ENCODE assay signal across 7 mouse cellular contexts in genomic region chr15:82165332-82166239, GRCm38 (mm10). TPM values are rescaled to one million over a fixed set of nuclear protein-coding genes. Genes with fewer than 3 reads are reported as not detected.
A peak's percentile ranks its signal among the peaks of the same experiment; 100 is the strongest.
DNase-seq lines count a peak whose midpoint lies in the region; ATAC-seq and TF ChIP-seq lines count a peak whose summit lies in the region.

No protein-coding gene starts in this region.

- WGBS in cerebellum, adult 2 months, result 49% methylated on average over 8 of the region's 8 CpGs
- WGBS in hindbrain, embryonic 16.5 days, result 53% methylated on average over 8 of the region's 8 CpGs
- 18% methylated on average over 8 of the region's 8 CpGs for WGBS in small intestine, adult 2 months

- H3K4me3 ChIP-seq in cerebellum, adult 2 months (replicated peaks; ENCODE audit: insufficient read depth, low read depth, low read length), result no peak overlapping the region
- no peak overlapping the region for H3K4me3 ChIP-seq in hindbrain, embryonic 16.5 days (ENCODE audit: low read length)
- H3K4me3 ChIP-seq in small intestine, adult 2 months (ENCODE audit: low read depth, low read length), result no peak overlapping the region

- no peaks in the 10 kb centered on the region for H3K9me3 ChIP-seq in hindbrain, embryonic 16.5 days (ENCODE audit: control insufficient read depth, low read length)

- peak; percentile 91 for TF ChIP-seq CTCF in Patski (IDR thresholded peaks at IDR 0.05)
- peak; percentile 87 for TF ChIP-seq CTCF in cerebellum, adult 2 months (IDR thresholded peaks at IDR 0.05; ENCODE audit: borderline replicate concordance, insufficient read depth, low read depth, low read length)
- TF ChIP-seq CTCF in small intestine, adult 2 months (IDR thresholded peaks at IDR 0.05; ENCODE audit: extremely low read depth, insufficient read length, insufficient replicate concordance, low read depth, low read length), result peak; percentile 89; the same call in 1 of the 2 replicates

- peaks cover 26% of the 10 kb centered on the region for H3K4me1 ChIP-seq in cerebellum, adult 2 months (ENCODE audit: control insufficient read depth, insufficient read depth, low read length)
- peaks cover 35% of the 10 kb centered on the region for H3K4me1 ChIP-seq in hindbrain, embryonic 16.5 days (ENCODE audit: control insufficient read depth, insufficient read depth, low read depth, low read length)
- peaks cover 34% of the 10 kb centered on the region for H3K4me1 ChIP-seq in small intestine, adult 2 months (ENCODE audit: control insufficient read depth, insufficient read depth, insufficient read length, low read length)

- no peak overlapping the region for H3K27ac ChIP-seq in cerebellum, adult 2 months (ENCODE audit: insufficient read depth, low read length)
- H3K27ac ChIP-seq in hindbrain, embryonic 16.5 days (ENCODE audit: low read depth, low read length), result no peak overlapping the region
- peak overlapping the region; percentile 96 for H3K27ac ChIP-seq in small intestine, adult 2 months (ENCODE audit: insufficient read depth, low read depth, low read length)

- ATAC-seq in Patski, result no peak
- ATAC-seq in hindbrain, embryonic 16.5 days, result 0 out of 2 replicates have a peak, but pooled peaks have one; percentile 28

- no peaks in the 10 kb centered on the region for H3K27me3 ChIP-seq in Patski
- H3K27me3 ChIP-seq in cerebellum, adult 2 months (ENCODE audit: control insufficient read depth, insufficient read depth, low read length), result no peaks in the 10 kb centered on the region
- H3K27me3 ChIP-seq in hindbrain, embryonic 16.5 days (replicated peaks; ENCODE audit: control insufficient read depth, insufficient read depth, low read length), result no peaks in the 10 kb centered on the region
- H3K27me3 ChIP-seq in small intestine, adult 2 months (ENCODE audit: control insufficient read depth, insufficient read depth, low read length), result no peaks in the 10 kb centered on the region

- DNase-seq in Patski (ENCODE audit: low read depth, low spot score), result no peak
- peak; percentile 69 to 83 for DNase-seq in cerebellum, adult 2 months
- peak; percentile 54 to 74 for DNase-seq in frontal cortex, postnatal 14 days (ENCODE audit: low spot score in 2 of 2)
- peak; percentile 73 to 82 for DNase-seq in layer of hippocampus, postnatal 36 days
- DNase-seq in lung, postnatal 36 days, result peak; percentile 94

- peaks cover 6% of the 10 kb centered on the region; the same call in 1 of the 2 replicates for H3K36me3 ChIP-seq in hindbrain, embryonic 16.5 days (ENCODE audit: control insufficient read depth, insufficient read depth, low read length)
- peaks cover 8% of the 10 kb centered on the region for H3K36me3 ChIP-seq in small intestine, adult 2 months (ENCODE audit: control insufficient read depth, insufficient read depth, low read length)

- H3K9ac ChIP-seq in hindbrain, embryonic 16.5 days (ENCODE audit: low read depth, low read length), result no peak overlapping the region

- in situ Hi-C loops in Patski (cut with MboI; ENCODE audit: low pct_unique_long_range_greater_than_20kb), result no loop called here

- no peak overlapping the region for H3K4me2 ChIP-seq in hindbrain, embryonic 16.5 days (ENCODE audit: low read length)

- POLR2A ChIA-PET in Patski (lab: Charles Lee), result interaction anchor here (0.6 to 1.2 kb wide), 2 partner anchors 15 to 16 kb away, joined by 4 to 9 read pairs; no protein-coding TSS in a partner anchor

- CTCF ChIA-PET in Patski (lab: Charles Lee), result interaction anchor here (0.8 to 2.5 kb wide), 17 partner anchors 9 to 148 kb away, joined by 3 to 8 read pairs (median 4); partner anchors contain the start of genes Cenpm and Srebf2

- no peak for TF ChIP-seq POLR2A in cerebellum, adult 2 months (IDR thresholded peaks at IDR 0.05; ENCODE audit: borderline replicate concordance, insufficient read depth, low read length)
- TF ChIP-seq POLR2A in small intestine, adult 2 months (IDR thresholded peaks at IDR 0.05; ENCODE audit: low read depth, low read length), result no peak

RNA-seq across cellular contexts. Expression of gene Srebf2, which starts 18.6 kb away (rescaled TPM):
- polyA plus RNA-seq in Patski (2021), result 84.6 TPM
- polyA plus RNA-seq in cerebellum, adult 2 months (2012; rRNA removed), result 104 and 105 TPM in 2 replicates
- polyA plus RNA-seq in hindbrain, embryonic 16.5 days (2015; fragmentation: Nextera tagmentation; extraction: Ambion mirVana), result 179 and 196 TPM in 2 replicates
- 100 to 1,000 TPM; 156 to 167 TPM for total RNA-seq in layer of hippocampus, postnatal 36 days (2021)
- polyA plus RNA-seq in small intestine, adult 2 months (2012; rRNA removed), result 144 and 240 TPM in 2 replicates

RNA-seq across cellular contexts. Expression of gene Ccdc134, which starts 37.9 kb away (rescaled TPM):
- 18.0 TPM for polyA plus RNA-seq in Patski (2021)
- polyA plus RNA-seq in cerebellum, adult 2 months (2012; rRNA removed), result 15.4 and 15.5 TPM in 2 replicates
- polyA plus RNA-seq in hindbrain, embryonic 16.5 days (2015; fragmentation: Nextera tagmentation; extraction: Ambion mirVana), result 10.6 and 11.9 TPM in 2 replicates
- total RNA-seq in layer of hippocampus, postnatal 36 days (2021), result 10 to 100 TPM; 11.5 to 15.3 TPM
- polyA plus RNA-seq in small intestine, adult 2 months (2012; rRNA removed), result 5.6 and 6.9 TPM in 2 replicates

RNA-seq across cellular contexts. Expression of gene Shisa8, which starts 47.0 kb away (rescaled TPM):
- polyA plus RNA-seq in Patski (2021), result 0.09 TPM
- polyA plus RNA-seq in cerebellum, adult 2 months (2012; rRNA removed), result 65.4 and 69.9 TPM in 2 replicates
- polyA plus RNA-seq in hindbrain, embryonic 16.5 days (2015; fragmentation: Nextera tagmentation; extraction: Ambion mirVana), result 3.4 and 4.2 TPM in 2 replicates
- under 1 TPM; 0.72 to 0.76 TPM for total RNA-seq in layer of hippocampus, postnatal 36 days (2021)
- 0.38 and 2.6 TPM in 2 replicates for polyA plus RNA-seq in small intestine, adult 2 months (2012; rRNA removed)

RNA-seq across cellular contexts. Expression of gene Tnfrsf13c, which starts 58.6 kb away (rescaled TPM):
- polyA plus RNA-seq in Patski (2021), result 0.03 TPM
- polyA plus RNA-seq in cerebellum, adult 2 months (2012; rRNA removed), result 0.89 and 0.93 TPM in 2 replicates
- 0.10 and 0.31 TPM in 2 replicates for polyA plus RNA-seq in hindbrain, embryonic 16.5 days (2015; fragmentation: Nextera tagmentation; extraction: Ambion mirVana)
- total RNA-seq in layer of hippocampus, postnatal 36 days (2021), result under 1 TPM; 0.30 to 0.62 TPM
- polyA plus RNA-seq in small intestine, adult 2 months (2012; rRNA removed), result 6.3 and 14.1 TPM in 2 replicates

Comparison
In these comparisons a context has a peak if more than half of its experiments do, and no peak if none do; other contexts are left out.
1. RNA of gene Shisa8, which starts 47.0 kb away (polyA plus RNA-seq): 65.4 to 69.9 TPM in cerebellum, adult 2 months; 3.4 to 4.2 TPM in hindbrain, embryonic 16.5 days, 0.38 to 2.6 TPM in small intestine, adult 2 months and 0.09 TPM in Patski (single experiment); every median in the first group is over 10 times any median in the second.
2. Peak in every context shown above with its lines, with median percentiles within 50 percentile points of each other: CTCF ChIP-seq.